Mouse (Mus musculus) heart, postnatal 0 days (tissue): ENCODE results near the gene Iqcf4.

ENCODE experiments used
- CTCF ChIP-seq: IDR thresholded peaks from 2 replicates; pipeline ENCODE4 v1.5.1; 2016; ENCODE audit warnings: antibody characterized with exemption, control low read depth, low read depth
- EP300 ChIP-seq: IDR thresholded peaks from 2 replicates; pipeline ENCODE4 v1.6.1; 2016; ENCODE audit warnings: antibody characterized with exemption, low read depth

GRCm38 (mm10) chr9:106561531-106561930 lies 9.3 kb downstream of the Iqcf4 start, which contains the start of gene Iqcf3:
- TF ChIP-seq EP300 (no peak), CTCF (no peak)
